Mouse (Mus musculus) myocyte (in vitro differentiated cells): ENCODE results near the gene Ms4a15. TPM values are rescaled to one million over a fixed set of nuclear protein-coding genes. Genes with fewer than 3 reads are reported as not detected.
A peak's percentile ranks its signal among the peaks of the same experiment; 100 is the strongest.

ENCODE experiments used
- H3K27me3 ChIP-seq: one replicate; pipeline ENCODE4 v1.6.1; 2011; ENCODE audit not compliant: control insufficient read depth, insufficient read depth, insufficient read length
- H3K36me3 ChIP-seq: one replicate; pipeline ENCODE4 v1.6.1; 2011; ENCODE audit not compliant: control insufficient read depth, insufficient read depth
- H3K4me2 ChIP-seq: one replicate; pipeline ENCODE4 v1.6.1; 2011; ENCODE audit warnings: low read depth, control low read depth
- H3K4me3 ChIP-seq: one replicate; pipeline ENCODE4 v1.5.1; 2011; ENCODE audit warnings: mild to moderate bottlenecking, control low read depth, moderate library complexity
- H3K79me2 ChIP-seq: one replicate; pipeline ENCODE4 v1.6.1; 2011; ENCODE audit not compliant: control insufficient read depth, insufficient read depth
- H3ac ChIP-seq: one replicate; pipeline ENCODE4 v1.6.1; 2011; ENCODE audit not compliant: control insufficient read depth, insufficient read length
- CEBPB ChIP-seq: IDR thresholded peaks from 2 replicates; pipeline ENCODE4 v1.6.1; 2011; ENCODE audit warnings: mild to moderate bottlenecking, moderate library complexity; ENCODE audit not compliant: poor library complexity, insufficient read depth, severe bottlenecking
- E2F4 ChIP-seq: IDR thresholded peaks from one replicate; pipeline ENCODE4 v1.6.1; 2011; ENCODE audit warnings: mild to moderate bottlenecking, control low read depth, moderate library complexity; ENCODE audit not compliant: insufficient read depth
- MAX ChIP-seq: IDR thresholded peaks from one replicate; pipeline ENCODE4 v1.6.1; 2011; ENCODE audit warnings: low read depth, mild to moderate bottlenecking, control low read depth
- MYOD1 ChIP-seq, 3 experiments: IDR thresholded peaks; one replicate each; pipeline ENCODE4 v1.6.1; 2011; ENCODE audit warnings: control low read depth in 2 of 3, low read depth in 2 of 3, mild to moderate bottlenecking in 2 of 3, moderate library complexity in 1 of 3; ENCODE audit not compliant: insufficient read length in 2 of 3, control insufficient read depth in 1 of 3
- MYOG ChIP-seq, 3 experiments: IDR thresholded peaks; one replicate each; pipeline ENCODE4 v1.6.1; 2011; ENCODE audit warnings: control low read depth in 2 of 3, low read depth in 2 of 3, mild to moderate bottlenecking in 2 of 3; ENCODE audit not compliant: insufficient read length in 2 of 3, control insufficient read depth in 1 of 3, insufficient read depth in 1 of 3
- POLR2A ChIP-seq: IDR thresholded peaks from one replicate; pipeline ENCODE4 v1.6.1; 2011; ENCODE audit warnings: low read depth, mild to moderate bottlenecking, control low read depth, moderate library complexity; ENCODE audit not compliant: insufficient read length
- POLR2AphosphoS2 ChIP-seq: IDR thresholded peaks from one replicate; pipeline ENCODE4 v1.6.1; 2011; ENCODE audit warnings: low read depth, control low read depth; ENCODE audit not compliant: insufficient read length
- REST ChIP-seq: IDR thresholded peaks from one replicate; pipeline ENCODE4 v1.6.1; 2011; ENCODE audit warnings: mild to moderate bottlenecking, control low read depth, moderate library complexity; ENCODE audit not compliant: insufficient read depth, insufficient read length
- SRF ChIP-seq: IDR thresholded peaks from one replicate; pipeline ENCODE4 v1.6.1; 2011; ENCODE audit warnings: low read depth; ENCODE audit not compliant: control insufficient read depth, insufficient read length
- TCF12 ChIP-seq: IDR thresholded peaks from one replicate; pipeline ENCODE4 v1.6.1; 2011; ENCODE audit warnings: mild to moderate bottlenecking, control low read depth; ENCODE audit not compliant: poor library complexity, insufficient read depth, severe bottlenecking
- TCF3 ChIP-seq: IDR thresholded peaks from one replicate; pipeline ENCODE4 v1.6.1; 2011; ENCODE audit warnings: low read depth, control low read depth; ENCODE audit not compliant: insufficient read length
- USF1 ChIP-seq: IDR thresholded peaks from one replicate; pipeline ENCODE4 v1.6.1; 2011; ENCODE audit warnings: low read depth, mild to moderate bottlenecking, control low read depth, moderate library complexity
- polyA plus RNA-seq: library from polyadenylated mRNA; unstranded; fragments of >200 nt; fragmentation: generic; extraction: Trizol; gene quantifications from one replicate; pipeline ENCODE4 v1.2.1, GENCODE M21; 2012; ENCODE audit warnings: missing spikeins

The Ms4a15 gene
- polyA plus RNA-seq, 1 experiment, result not detected

DNA sequence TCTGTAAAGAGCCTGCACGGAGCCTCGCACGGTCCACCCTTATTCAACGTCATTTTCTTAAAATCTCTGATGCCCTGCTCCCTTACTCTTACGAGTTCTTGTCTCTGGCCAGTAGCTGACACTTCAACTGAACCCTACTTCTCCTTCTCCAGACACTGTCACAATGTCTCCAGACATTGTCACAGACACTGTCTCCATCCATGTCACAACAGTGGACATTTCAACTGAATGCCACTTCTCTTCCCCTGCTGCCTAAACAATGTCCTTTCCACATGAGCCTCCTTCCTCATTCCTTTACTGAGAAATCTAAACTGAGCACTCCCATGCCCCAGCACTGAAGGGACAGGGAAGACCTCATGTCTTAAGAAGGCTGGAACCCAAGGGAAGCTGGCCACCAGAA is 45.8 kb downstream of the Ms4a15 start:
- peak overlapping the region; percentile 34 for H3ac ChIP-seq
- peaks cover 30% of the 10 kb centered on the region for H3K79me2 ChIP-seq
- H3K36me3 ChIP-seq, result peaks cover 7% of the 10 kb centered on the region
- H3K4me3 ChIP-seq, result peak overlapping the region; percentile 95
- no peak for TF ChIP-seq E2F4
- TF ChIP-seq CEBPB, result no peak
- no peak for TF ChIP-seq TCF12
- TF ChIP-seq POLR2AphosphoS2, result no peak
- TF ChIP-seq MYOD1 (IDR thresholded peaks at IDR 0.05; ENCODE audit: control insufficient read depth in 1 of 3, insufficient read length in 2 of 3, low read depth in 2 of 3), result no peak
- TF ChIP-seq TCF3, result no peak
- no peak for TF ChIP-seq POLR2A
- TF ChIP-seq SRF, result no peak
- TF ChIP-seq USF1, result no peak
- TF ChIP-seq MYOG (IDR thresholded peaks at IDR 0.05; ENCODE audit: control insufficient read depth in 1 of 3, insufficient read depth in 1 of 3, insufficient read length in 2 of 3, low read depth in 2 of 3), result no peak
- no peak for TF ChIP-seq MAX
- no peak for TF ChIP-seq REST
- peak overlapping the region; percentile 82 for H3K4me2 ChIP-seq
- H3K27me3 ChIP-seq, result no peaks in the 10 kb centered on the region

DNA sequence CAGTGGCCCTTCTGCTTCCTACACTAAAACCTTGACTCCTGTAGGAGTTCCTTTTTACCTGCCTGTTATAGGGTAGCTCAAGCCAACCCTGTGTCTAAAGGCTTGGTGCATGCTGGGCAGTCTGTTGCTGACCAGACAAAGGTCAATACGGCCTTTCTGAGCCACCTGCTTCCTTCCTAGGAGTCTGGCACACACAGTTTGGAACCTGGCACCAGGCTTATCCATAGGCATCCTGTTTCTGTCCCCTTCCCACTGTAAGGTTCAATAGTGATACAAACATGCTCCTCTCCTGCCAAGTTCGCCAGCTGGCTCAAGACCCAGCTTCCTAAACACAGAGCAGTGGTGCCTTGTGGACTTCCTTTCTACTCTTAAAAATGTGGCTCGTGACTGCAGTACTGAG is 46.5 kb downstream of the Ms4a15 start:
- Histone ChIP-seq H3K4me3 (peak overlapping the region; percentile 95), H3K79me2 (peaks cover 30% of the 10 kb centered on the region), H3K27me3 (no peaks in the 10 kb centered on the region), H3K4me2 (peak overlapping the region; percentile 82), H3ac (no peak overlapping the region), H3K36me3 (peaks cover 14% of the 10 kb centered on the region)
- TF ChIP-seq MYOG (IDR thresholded peaks at IDR 0.05; ENCODE audit: control insufficient read depth in 1 of 3, insufficient read depth in 1 of 3, insufficient read length in 2 of 3, low read depth in 2 of 3) (no peak), POLR2AphosphoS2 (no peak), E2F4 (no peak), TCF12 (no peak), SRF (no peak), TCF3 (no peak), POLR2A (no peak), CEBPB (no peak), MYOD1 (IDR thresholded peaks at IDR 0.05; ENCODE audit: control insufficient read depth in 1 of 3, insufficient read length in 2 of 3, low read depth in 2 of 3) (no peak), MAX (no peak), USF1 (no peak), REST (no peak)

DNA sequence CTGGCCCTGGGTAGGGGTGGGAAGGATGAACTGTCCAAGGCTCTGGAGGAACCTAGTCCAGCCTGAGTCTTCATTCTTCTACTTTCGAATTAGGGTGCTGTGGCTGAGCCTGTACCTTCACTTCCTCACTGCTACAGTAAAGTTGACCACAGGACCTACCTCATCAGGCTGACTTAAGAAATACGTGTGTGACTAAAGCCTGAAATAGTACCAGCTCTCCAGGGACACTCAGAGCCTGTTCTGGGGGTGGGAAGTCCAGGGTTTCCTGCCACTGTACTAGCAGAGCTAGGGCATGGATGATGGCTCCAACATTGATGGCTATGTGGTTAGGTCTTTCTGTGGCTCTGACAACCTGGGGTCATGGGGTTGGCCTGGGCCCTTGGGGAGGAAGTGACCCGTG is 49.1 kb downstream of the Ms4a15 start:
- Histone ChIP-seq H3K27me3 (no peaks in the 10 kb centered on the region), H3K4me3 (no peak overlapping the region), H3K36me3 (peaks cover 19% of the 10 kb centered on the region), H3ac (no peak overlapping the region), H3K4me2 (no peak overlapping the region), H3K79me2 (peaks cover 30% of the 10 kb centered on the region)
- no peak for TF ChIP-seq TCF3
- TF ChIP-seq CEBPB, result no peak
- TF ChIP-seq MYOD1 (IDR thresholded peaks at IDR 0.05; ENCODE audit: control insufficient read depth in 1 of 3, insufficient read length in 2 of 3, low read depth in 2 of 3), result no peak
- TF ChIP-seq REST, result no peak
- TF ChIP-seq MAX, result no peak
- TF ChIP-seq USF1, result no peak
- no peak for TF ChIP-seq POLR2AphosphoS2
- no peak for TF ChIP-seq POLR2A
- TF ChIP-seq TCF12, result no peak
- no peak for TF ChIP-seq E2F4
- no peak for TF ChIP-seq SRF
- no peak for TF ChIP-seq MYOG (IDR thresholded peaks at IDR 0.05; ENCODE audit: control insufficient read depth in 1 of 3, insufficient read depth in 1 of 3, insufficient read length in 2 of 3, low read depth in 2 of 3)

DNA sequence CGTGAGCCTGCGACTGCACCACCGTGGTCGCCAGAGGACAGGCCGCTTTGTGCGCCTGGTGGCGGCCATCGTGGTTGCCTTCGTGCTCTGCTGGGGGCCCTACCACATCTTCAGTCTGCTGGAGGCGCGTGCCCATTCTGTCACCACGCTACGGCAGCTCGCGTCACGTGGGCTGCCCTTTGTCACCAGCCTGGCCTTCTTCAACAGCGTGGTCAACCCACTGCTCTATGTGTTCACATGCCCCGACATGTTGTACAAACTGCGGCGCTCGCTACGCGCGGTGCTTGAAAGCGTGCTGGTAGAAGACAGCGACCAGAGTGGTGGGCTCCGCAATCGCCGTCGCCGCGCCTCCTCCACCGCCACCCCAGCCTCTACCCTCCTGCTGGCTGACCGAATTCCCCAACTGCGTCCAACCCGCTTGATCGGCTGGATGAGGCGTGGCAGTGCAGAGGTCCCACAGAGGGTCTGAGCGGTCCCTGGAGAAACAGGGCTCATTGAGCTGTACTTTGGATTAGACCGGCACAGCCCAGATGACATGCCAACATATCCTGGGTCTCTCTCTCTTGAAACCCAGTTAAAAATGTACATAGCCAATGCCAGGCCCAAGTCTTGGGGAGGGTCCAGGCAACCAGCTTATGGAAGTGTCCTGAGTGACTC is 52.1 kb downstream of the Ms4a15 start:
- Histone ChIP-seq H3K4me3 (no peak overlapping the region), H3K27me3 (no peaks in the 10 kb centered on the region), H3K36me3 (peaks cover 19% of the 10 kb centered on the region), H3K4me2 (no peak overlapping the region), H3K79me2 (peaks cover 2% of the 10 kb centered on the region), H3ac (no peak overlapping the region)
- TF ChIP-seq POLR2A (peak; percentile 5), REST (no peak), POLR2AphosphoS2 (peak; percentile 84)
